Mouse (Mus musculus) lung, postnatal 0 days (tissue): ENCODE measurements around the gene Efna4. TPM values are rescaled to one million over a fixed set of nuclear protein-coding genes. Genes with fewer than 3 reads are reported as not detected.

Experiments used
- ATAC-seq: fragments of 200-750 bp; cut with Nextera tagmentation; 2 replicates; pipeline ENCODE4 v1.8.0; 2017; ENCODE audit warnings: moderate library complexity
- DNase-seq: peaks from one replicate; pipeline ENCODE4 v3.0.0-alpha.2; 2016; ENCODE audit warnings: low spot score
- H3K27ac ChIP-seq: fragments of 300-500 bp; sonication (generic); 2 replicates; pipeline ENCODE4 v1.5.1; 2014; ENCODE audit warnings: antibody characterized with exemption, mild to moderate bottlenecking, low read length, mixed read lengths
- H3K27me3 ChIP-seq: fragments of 300-500 bp; sonication (generic); replicated peaks from 2 replicates; pipeline ENCODE4 v1.6.1; 2014; ENCODE audit warnings: low read length, mixed read lengths; ENCODE audit not compliant: insufficient read depth
- H3K36me3 ChIP-seq: fragments of 300-500 bp; sonication (generic); 2 replicates; pipeline ENCODE4 v1.6.1; 2014; ENCODE audit warnings: low read length, mixed read lengths; ENCODE audit not compliant: insufficient read depth
- H3K4me1 ChIP-seq: fragments of 300-500 bp; sonication (generic); 2 replicates; pipeline ENCODE4 v1.6.1; 2014; ENCODE audit warnings: antibody characterized with exemption, low read depth, low read length, mixed read lengths; ENCODE audit not compliant: insufficient read depth
- H3K4me2 ChIP-seq: fragments of 300-500 bp; sonication (generic); replicated peaks from 2 replicates; pipeline ENCODE4 v1.6.1; 2014; ENCODE audit warnings: low read depth, mild to moderate bottlenecking, low read length, moderate library complexity, mixed read lengths
- H3K4me3 ChIP-seq: fragments of 300-500 bp; sonication (generic); 2 replicates; pipeline ENCODE4 v1.5.1; 2014; ENCODE audit warnings: low read depth, low read length
- H3K9ac ChIP-seq: fragments of 300-500 bp; sonication (generic); replicated peaks from 2 replicates; pipeline ENCODE4 v1.6.1; 2014; ENCODE audit warnings: low read depth, mild to moderate bottlenecking
- H3K9me3 ChIP-seq: fragments of 300-500 bp; sonication (generic); 2 replicates; pipeline ENCODE4 v1.6.1; 2016; ENCODE audit warnings: low read length, mixed read lengths
- CTCF ChIP-seq: IDR thresholded peaks from 2 replicates; pipeline ENCODE4 v1.5.1; 2016; ENCODE audit warnings: antibody characterized with exemption, mild to moderate bottlenecking
- EP300 ChIP-seq: IDR thresholded peaks from 2 replicates; pipeline ENCODE4 v1.6.1; 2016; ENCODE audit warnings: antibody characterized with exemption, mild to moderate bottlenecking, control low read depth
- WGBS: fragments of 180-500 bp; shearing (Covaris S2); extraction: QIAGEN DNeasy Blood & Tissue Kit; methylation state at CpG from one replicate; pipeline ENCODE4 v1.1.7; 2014; 5-methylcytosine and 5-hydroxymethylcytosine counted together
- polyA plus RNA-seq: library from polyadenylated mRNA; unstranded; fragments of >200 nt; fragmentation: Nextera tagmentation; extraction: Ambion mirVana; gene quantifications from 2 replicates; pipeline ENCODE4 v1.2.1, GENCODE M21; 2015

Efna4 gene
- polyA plus RNA-seq, 1 experiment from 2014 or later: 9.7 TPM

DNA sequence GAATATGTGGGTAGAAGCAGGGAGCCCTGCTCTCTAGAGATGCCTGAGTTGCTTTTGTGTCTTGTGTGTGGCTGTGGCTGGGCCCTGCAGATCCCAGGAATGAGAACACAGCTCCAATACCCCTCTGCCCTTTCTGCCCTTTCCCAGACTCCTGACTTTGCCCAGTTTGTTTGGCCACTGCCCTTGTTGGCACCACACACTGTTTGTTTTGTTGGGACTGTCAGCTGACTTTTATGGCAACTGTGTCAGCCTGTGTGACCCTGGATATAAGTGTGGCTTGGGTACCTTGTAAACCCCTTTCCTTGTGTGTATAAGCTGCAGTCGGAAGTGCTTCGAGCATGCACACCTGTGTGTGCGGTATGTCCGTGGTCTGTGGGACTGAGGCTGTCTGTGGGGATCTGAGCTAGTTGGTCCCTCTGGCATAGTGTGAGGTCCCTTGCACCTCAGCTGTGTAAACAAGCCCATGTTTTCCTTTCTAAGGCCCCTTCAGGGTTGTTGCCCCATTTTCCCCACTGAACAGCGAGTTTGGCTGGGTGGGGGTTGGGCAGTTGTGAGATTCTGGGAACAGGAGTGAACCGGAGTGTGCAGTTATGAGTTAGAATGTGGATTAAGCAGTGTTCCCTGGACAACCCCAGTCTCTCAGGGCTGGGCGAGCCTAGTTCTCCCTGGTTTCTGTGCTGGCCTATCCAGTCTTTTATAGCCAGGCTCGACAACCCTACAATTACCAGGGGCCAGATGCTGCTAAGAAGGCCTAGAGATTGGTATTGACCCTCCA is 32.1 kb downstream of the Efna4 start:
- H3K9ac ChIP-seq: no peak overlapping the region
- no peak overlapping the region for H3K4me3 ChIP-seq
- no peak for TF ChIP-seq EP300
- no peak for TF ChIP-seq CTCF
- H3K4me1 ChIP-seq: peaks cover 2% of the 10 kb centered on the region; the same call in 1 of the 2 replicates
- no peak overlapping the region for H3K4me2 ChIP-seq
- no peaks in the 10 kb centered on the region for H3K9me3 ChIP-seq
- H3K27ac ChIP-seq: peak overlapping the region; percentile 27; the same call in 1 of the 2 replicates
- no peaks in the 10 kb centered on the region for H3K36me3 ChIP-seq
- no peak for DNase-seq
- ATAC-seq: peak; percentile 29
- no peaks in the 10 kb centered on the region for H3K27me3 ChIP-seq
- 48% methylated on average over 8 of the region's 8 CpGs for WGBS

GRCm38 (mm10) chr3:89305105-89305504 is 32.7 kb downstream of the Efna4 start:
- no peak overlapping the region for H3K4me2 ChIP-seq
- no peak for TF ChIP-seq CTCF
- no peak for TF ChIP-seq EP300
- H3K27me3 ChIP-seq: no peaks in the 10 kb centered on the region
- H3K4me3 ChIP-seq: no peak overlapping the region
- H3K9ac ChIP-seq: no peak overlapping the region
- H3K9me3 ChIP-seq: no peaks in the 10 kb centered on the region
- H3K36me3 ChIP-seq: no peaks in the 10 kb centered on the region
- H3K27ac ChIP-seq: peak overlapping the region; percentile 27; the same call in 1 of the 2 replicates
- ATAC-seq (no peak), DNase-seq (no peak)
- H3K4me1 ChIP-seq: peaks cover 2% of the 10 kb centered on the region; the same call in 1 of the 2 replicates
- WGBS: 54% methylated on average over 4 of the region's 4 CpGs

DNA sequence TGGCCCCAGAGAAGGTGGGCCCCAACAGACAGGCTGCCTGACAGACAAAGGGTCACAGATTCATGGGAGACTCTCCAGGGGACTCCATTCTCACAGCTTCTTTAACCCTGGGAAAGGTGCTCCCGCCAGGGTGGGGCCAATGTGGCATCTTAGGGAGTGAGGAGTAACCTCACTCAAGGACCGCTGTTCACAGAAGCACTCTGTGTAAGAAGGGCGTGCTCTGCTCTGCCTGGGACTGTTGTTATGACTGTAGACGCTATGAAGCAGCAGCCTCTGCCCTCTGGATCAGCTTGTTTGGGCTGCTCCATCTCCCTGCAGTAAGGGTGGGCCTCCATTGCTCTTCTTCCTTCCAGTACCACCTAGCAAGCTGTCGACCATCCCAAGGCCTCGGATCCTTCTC is 33.4 kb downstream of the Efna4 start:
- H3K4me2 ChIP-seq: no peak overlapping the region
- peak; percentile 74 for ATAC-seq
- H3K4me3 ChIP-seq: no peak overlapping the region
- DNase-seq: peak; percentile 62
- TF ChIP-seq EP300: no peak
- TF ChIP-seq CTCF: no peak
- no peaks in the 10 kb centered on the region for H3K9me3 ChIP-seq
- 46% methylated on average over 6 of the region's 6 CpGs for WGBS
- no peaks in the 10 kb centered on the region for H3K27me3 ChIP-seq
- H3K36me3 ChIP-seq: no peaks in the 10 kb centered on the region
- peak overlapping the region; percentile 27; the same call in 1 of the 2 replicates for H3K27ac ChIP-seq
- H3K9ac ChIP-seq: no peak overlapping the region
- peaks cover 2% of the 10 kb centered on the region; the same call in 1 of the 2 replicates for H3K4me1 ChIP-seq

DNA sequence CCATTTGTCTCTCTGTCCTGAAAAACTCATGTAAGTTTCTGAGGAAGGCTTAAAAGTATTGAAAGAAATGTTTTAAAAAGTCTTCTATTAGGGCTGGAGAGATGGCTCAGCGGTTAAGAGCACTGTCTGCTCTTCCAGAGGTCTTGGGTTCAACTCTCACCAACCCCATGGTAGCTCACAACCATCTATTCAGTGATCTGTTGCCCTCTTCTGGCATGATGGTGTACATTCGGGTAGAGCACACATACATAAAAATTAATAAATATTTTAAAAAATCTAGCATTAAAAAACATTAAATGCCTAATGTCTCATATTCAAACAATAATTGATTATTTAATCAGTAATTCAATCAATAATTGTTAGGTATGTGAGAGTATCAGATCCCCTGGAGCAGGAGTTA is 37.3 kb downstream of the Efna4 start:
- no peak overlapping the region for H3K27ac ChIP-seq
- H3K9ac ChIP-seq: no peak overlapping the region
- DNase-seq: no peak
- no peaks in the 10 kb centered on the region for H3K4me1 ChIP-seq
- no peak overlapping the region for H3K4me3 ChIP-seq
- H3K4me2 ChIP-seq: no peak overlapping the region
- no peaks in the 10 kb centered on the region for H3K36me3 ChIP-seq
- no peak for ATAC-seq
- no peaks in the 10 kb centered on the region for H3K9me3 ChIP-seq
- TF ChIP-seq EP300 (no peak), CTCF (peak; percentile 42)
- 74% methylated on average over 2 of the region's 2 CpGs for WGBS
- H3K27me3 ChIP-seq: no peaks in the 10 kb centered on the region

GRCm38 (mm10) chr3:89300071-89300470 is 37.8 kb downstream of the Efna4 start:
- no peak overlapping the region for H3K4me3 ChIP-seq
- TF ChIP-seq CTCF (no peak), EP300 (peak; percentile 45; the same call in 1 of the 2 replicates)

GRCm38 (mm10) chr3:89299499-89299898 is 38.3 kb downstream of the Efna4 start:
- no peaks in the 10 kb centered on the region for H3K27me3 ChIP-seq
- H3K9me3 ChIP-seq: no peaks in the 10 kb centered on the region
- TF ChIP-seq EP300: no peak
- TF ChIP-seq CTCF: peak; percentile 19; the same call in 1 of the 2 replicates
- H3K36me3 ChIP-seq: no peaks in the 10 kb centered on the region
- no peak overlapping the region; the same call in 1 of the 2 replicates for H3K9ac ChIP-seq
- no peaks in the 10 kb centered on the region for H3K4me1 ChIP-seq
- peak overlapping the region; percentile 27 for H3K4me2 ChIP-seq
- 3% methylated on average over 14 of the region's 14 CpGs for WGBS
- no peak overlapping the region for H3K27ac ChIP-seq
- peak overlapping the region; percentile 3; the same call in 1 of the 2 replicates for H3K4me3 ChIP-seq
- DNase-seq (peak; percentile 39), ATAC-seq (peak; percentile 44)

More at GRCm38 (mm10) chr3:89300071-89300470, 37.8 kb downstream of the Efna4 start:
- Histone ChIP-seq H3K4me1 (no peaks in the 10 kb centered on the region), H3K27me3 (no peaks in the 10 kb centered on the region), H3K36me3 (no peaks in the 10 kb centered on the region), H3K27ac (no peak overlapping the region), H3K9ac (no peak overlapping the region), H3K4me2 (peak overlapping the region; percentile 27), H3K9me3 (no peaks in the 10 kb centered on the region)
- 23% methylated on average over 1 of the region's 1 CpGs for WGBS
- ATAC-seq (peak; percentile 69), DNase-seq (peak; percentile 72)
